In the genomic region with DNA sequence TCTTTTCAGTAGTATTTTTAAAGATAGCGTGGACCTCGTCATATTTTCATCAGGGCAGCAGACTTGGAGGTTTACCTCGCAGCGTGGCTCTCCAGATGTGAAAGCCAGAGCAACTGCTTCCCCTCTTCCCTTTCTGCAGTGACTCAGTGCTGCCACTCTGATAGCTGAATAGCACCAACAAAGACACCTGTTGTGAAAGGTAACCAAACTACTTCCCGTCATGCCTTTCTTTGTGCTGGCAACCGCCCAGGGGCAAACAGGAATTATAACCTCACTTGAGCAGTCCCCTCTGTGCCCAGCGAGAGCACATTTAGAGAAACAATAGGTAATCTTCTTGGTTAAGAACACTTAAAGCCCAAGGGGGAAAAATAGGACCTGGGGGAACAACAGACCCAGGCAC, we compare ENCODE assay signal across 7 mouse cellular contexts.
DNase-seq lines count a peak whose midpoint lies in the region; ATAC-seq and TF ChIP-seq lines count a peak whose summit lies in the region.

No protein-coding gene starts in this region.

- H3K27ac ChIP-seq in kidney, embryonic 16.5 days (ENCODE audit: low read length), result no peak overlapping the region
- no peak overlapping the region for H3K27ac ChIP-seq in macrophage

- ATAC-seq in CD4-positive, CD25-positive, alpha-beta regulatory T cell, adult 4 months, result peak; percentile 71
- ATAC-seq in G1E (ENCODE audit: extremely low read depth, insufficient number of reproducible peaks, low FRiP score, poor library complexity, severe bottlenecking), result no peak
- no peak for ATAC-seq in kidney, embryonic 16.5 days (ENCODE audit: low FRiP score, low TSS enrichment)

- no peaks in the 10 kb centered on the region for H3K27me3 ChIP-seq in G1E (ENCODE audit: insufficient read depth, low read length)
- 0 out of 2 replicates have a peak, but pooled peaks cover 2% of the 10 kb centered on the region for H3K27me3 ChIP-seq in kidney, embryonic 16.5 days (ENCODE audit: insufficient read depth, low read length)

- H3K9me3 ChIP-seq in G1E (replicated peaks), result no peaks in the 10 kb centered on the region
- no peaks in the 10 kb centered on the region for H3K9me3 ChIP-seq in kidney, embryonic 16.5 days (ENCODE audit: low read length)

- H3K4me1 ChIP-seq in G1E (ENCODE audit: insufficient read depth, low read depth, low read length), result peaks cover 59% of the 10 kb centered on the region
- peaks cover 11% of the 10 kb centered on the region; the same call in 1 of the 2 replicates for H3K4me1 ChIP-seq in kidney, embryonic 16.5 days (ENCODE audit: insufficient read depth, low read length)

- H3K36me3 ChIP-seq in G1E (replicated peaks) (peaks cover 13% of the 10 kb centered on the region), macrophage (ENCODE audit: inconsistent target) (no peaks in the 10 kb centered on the region)
- no peaks in the 10 kb centered on the region for H3K36me3 ChIP-seq in kidney, embryonic 16.5 days (ENCODE audit: insufficient read depth, low read length)

- H3K79me2 ChIP-seq in macrophage (ENCODE audit: inconsistent target), result no peaks in the 10 kb centered on the region

- 33% methylated on average over 7 of the region's 7 CpGs for WGBS in kidney, embryonic 16.5 days
- WGBS in macrophage (ENCODE audit: missing documents), result 19% methylated on average over 7 of the region's 7 CpGs

- H3K4me3 ChIP-seq in G1E (ENCODE audit: low read depth, low read length) (peak overlapping the region; percentile 16; the same call in 1 of the 2 replicates), macrophage (ENCODE audit: inconsistent target) (peak overlapping the region; percentile 17)
- no peak overlapping the region; the same call in 1 of the 2 replicates for H3K4me3 ChIP-seq in kidney, embryonic 16.5 days (ENCODE audit: low read length)

- H3K9ac ChIP-seq in kidney, embryonic 16.5 days (replicated peaks; ENCODE audit: low read length), result no peak overlapping the region; the same call in 1 of the 2 replicates

- no peak for TF ChIP-seq CTCF in G1E (IDR thresholded peaks at IDR 0.05; ENCODE audit: low read depth, low read length)

- DNase-seq in G1E (ENCODE audit: low spot score), result no peak
- DNase-seq in urinary bladder, adult 2 months (ENCODE audit: low spot score), result peak; percentile 32
- no peak for DNase-seq in left cerebral cortex, adult 9 months (ENCODE audit: low spot score in 2 of 2)
- no peak for DNase-seq in adipocyte (ENCODE audit: low spot score)

- H3K4me2 ChIP-seq in kidney, embryonic 16.5 days (replicated peaks; ENCODE audit: low read depth, low read length), result peak overlapping the region; percentile 21; the same call in 1 of the 2 replicates
